Mouse (Mus musculus): ENCODE measurements around the gene AV320801.
"Not testable (repeated sequence)": the region's sequence is repeated elsewhere in the genome, so short reads cannot be mapped to it uniquely, and the experiment has no call there.

The AV320801 gene

DNA sequence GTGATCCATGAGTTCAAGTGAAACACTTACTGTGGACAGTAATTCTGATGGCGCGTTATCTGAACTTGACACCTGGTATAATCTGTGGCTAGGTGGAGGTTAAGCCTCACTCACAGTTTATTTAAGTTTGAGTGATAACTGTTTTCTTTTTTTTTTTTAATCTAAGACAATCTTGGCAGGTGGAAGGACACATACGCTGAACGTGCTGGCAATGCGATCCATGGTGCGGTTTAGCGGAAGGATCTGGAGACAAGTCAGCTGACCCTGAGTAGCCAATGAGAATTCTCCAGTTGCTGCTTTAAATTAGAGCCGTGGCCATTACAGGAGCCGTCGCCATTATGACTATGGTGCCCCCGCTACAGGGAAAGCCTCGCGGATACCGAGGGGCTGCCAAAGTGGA is at the start of gene AV320801:
Gene AV320801, plus strand, starts transcription at position 301 of the 400 bp plus-strand sequence.
- DNase-seq, result not testable (repeated sequence)

DNA sequence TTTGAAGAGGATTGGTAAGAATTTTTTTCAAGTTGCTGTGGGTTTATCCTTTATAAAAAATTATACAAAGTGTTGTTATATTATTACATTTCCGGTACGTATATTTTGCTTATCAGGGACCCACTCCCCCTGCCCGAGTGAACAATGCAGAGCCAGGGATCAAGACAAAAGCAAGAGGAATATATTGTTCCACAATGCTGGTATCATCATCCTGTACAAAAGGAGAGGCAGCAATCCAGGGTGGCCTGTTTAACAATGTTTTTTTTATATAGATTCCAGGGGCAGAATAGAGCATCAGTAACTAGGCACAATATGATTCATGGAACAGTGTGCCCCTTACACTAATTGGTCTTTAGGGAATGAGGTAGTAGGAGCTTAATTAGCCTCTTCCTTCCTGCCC is 30.2 kb upstream of the AV320801 start:
- DNase-seq, result not testable (repeated sequence)

DNA sequence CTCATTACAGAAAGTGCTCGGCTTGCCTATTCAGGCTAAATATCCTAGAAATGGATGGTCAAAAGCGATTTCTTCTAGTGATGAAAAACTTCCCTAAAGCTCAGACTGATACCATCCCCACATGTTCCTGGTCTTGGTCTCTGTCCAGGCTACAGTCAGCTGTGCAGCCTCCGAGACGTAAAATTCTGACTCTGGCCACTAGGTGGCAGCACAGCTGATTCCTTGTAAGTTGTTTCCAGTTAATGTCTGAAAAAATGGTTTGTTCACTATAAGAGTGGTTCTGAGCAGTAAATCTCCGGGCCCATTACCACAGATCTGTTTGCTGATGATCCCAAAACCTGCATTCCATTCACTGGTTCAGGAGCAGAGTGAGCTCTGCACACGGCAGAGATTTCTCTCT is 12.5 kb upstream of the AV320801 start:
- DNase-seq, result not testable (repeated sequence)

- DNase-seq, result not testable (repeated sequence)
Measured at GRCm38 (mm10) chrX:135483183-135483582, 11.2 kb upstream of the AV320801 start.

All from thymus, postnatal 25 days (tissue).